Mouse (Mus musculus) heart, postnatal 0 days (tissue): ENCODE results near the gene Acer3.

Experiments used
- CTCF ChIP-seq: IDR thresholded peaks from 2 replicates; pipeline ENCODE4 v1.5.1; 2016; ENCODE audit warnings: antibody characterized with exemption, control low read depth, low read depth
- EP300 ChIP-seq: IDR thresholded peaks from 2 replicates; pipeline ENCODE4 v1.6.1; 2016; ENCODE audit warnings: antibody characterized with exemption, low read depth

DNA sequence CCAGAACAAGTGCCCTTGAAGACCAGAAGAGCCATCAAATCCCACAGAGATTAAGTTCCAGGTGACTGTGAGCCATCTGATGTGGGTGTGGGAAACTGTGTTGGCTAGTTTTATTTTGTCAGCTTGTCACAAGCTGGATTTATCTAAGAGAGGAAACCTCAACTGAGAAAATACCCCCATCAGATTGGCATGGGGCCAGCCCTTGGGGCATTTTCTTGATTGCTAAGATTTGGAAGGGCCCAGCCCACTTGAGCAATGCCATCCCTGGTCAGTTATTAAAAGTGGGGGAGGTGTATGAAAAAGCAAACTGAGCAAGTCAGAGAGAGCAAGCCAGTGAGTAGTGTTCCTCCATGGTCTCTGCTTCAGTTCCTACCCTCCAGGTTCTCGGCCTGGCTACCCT is 3.2 kb upstream of the Acer3 start:
- TF ChIP-seq CTCF (no peak), EP300 (no peak)
